ENCODE assay signal across 38 mouse cellular contexts in genomic region chr8:111422614-111423013, GRCm38 (mm10). TPM values are rescaled to one million over a fixed set of nuclear protein-coding genes. Genes with fewer than 3 reads are reported as not detected.
"Had no signal": no experiment of that assay in that cellular context is flagged by ENCODE, and none has a peak within 500 bp of the region (broad histone marks: within the 10 kb centered on the region; RNA-seq: fewer than 3 reads in every experiment).

No protein-coding gene starts in this region.

- H3K27me3 ChIP-seq: limb, embryonic 13.5 days; limb, embryonic 15.5 days; lung, embryonic 15.5 days; midbrain, embryonic 12.5 days; midbrain, embryonic 13.5 days; midbrain, embryonic 15.5 days; neural tube, embryonic 13.5 days had no signal

- H3K4me1 ChIP-seq: limb, embryonic 10.5 days; limb, embryonic 12.5 days; limb, embryonic 13.5 days; limb, embryonic 15.5 days; liver, embryonic 12.5 days; liver, embryonic 13.5 days; liver, embryonic 15.5 days; lung, embryonic 15.5 days; midbrain, embryonic 10.5 days; midbrain, embryonic 12.5 days; midbrain, embryonic 13.5 days; midbrain, embryonic 15.5 days; neural tube, embryonic 12.5 days; neural tube, embryonic 13.5 days had no signal

- H3K4me3 ChIP-seq: limb, embryonic 10.5 days; limb, embryonic 12.5 days; limb, embryonic 13.5 days; limb, embryonic 15.5 days; liver, embryonic 12.5 days; liver, embryonic 13.5 days; liver, embryonic 15.5 days; lung, embryonic 15.5 days; megakaryocyte, embryonic 14.5 days; midbrain, embryonic 10.5 days; midbrain, embryonic 12.5 days; midbrain, embryonic 13.5 days; midbrain, embryonic 15.5 days; myocyte; neural tube, embryonic 12.5 days; neural tube, embryonic 13.5 days had no signal

- H3K27ac ChIP-seq: limb, embryonic 10.5 days; limb, embryonic 12.5 days; limb, embryonic 13.5 days; limb, embryonic 15.5 days; liver, embryonic 12.5 days; liver, embryonic 13.5 days; liver, embryonic 14.5 days; liver, embryonic 15.5 days; lung, embryonic 15.5 days; macrophage; midbrain, embryonic 10.5 days; midbrain, embryonic 12.5 days; midbrain, embryonic 13.5 days; midbrain, embryonic 15.5 days; neural tube, embryonic 12.5 days; neural tube, embryonic 13.5 days had no signal

- DNase-seq: left cerebral cortex, postnatal 4 days; liver; liver, embryonic 13.5 days; liver, postnatal 0 days; lung, adult 18-20 months; lung, adult 2 months; lung, embryonic 14.5 days; lung, postnatal 10 days; lung, postnatal 14 days; lung, postnatal 36 days; lung, postnatal 4 days; midbrain, embryonic 14.5 days had no signal

RNA-seq across cellular contexts. Expression of gene Fa2h, which starts 29.0 kb away (rescaled TPM):
- total RNA-seq: megakaryocyte progenitor cell, adult 5-6 weeks; megakaryocyte, adult 5-6 weeks; megakaryocyte-erythroid progenitor cell, adult 5-6 weeks; monocyte, adult 5-6 weeks had no signal
- polyA plus RNA-seq: limb, embryonic 10.5 days; limb, embryonic 11.5 days; limb, embryonic 12.5 days; limb, embryonic 13.5 days; limb, embryonic 14.5 days; liver, embryonic 11.5 days; liver, embryonic 12.5 days; liver, embryonic 13.5 days; liver, embryonic 15.5 days; macrophage; midbrain, embryonic 11.5 days; neural tube, embryonic 11.5 days; neural tube, embryonic 12.5 days had no signal
